Mouse (Mus musculus) erythroblast, adult 5-6 weeks (primary cell): ENCODE data around the gene Kcnab1. TPM values are rescaled to one million over a fixed set of nuclear protein-coding genes. Genes with fewer than 3 reads are reported as not detected.

ENCODE experiments used
- ATAC-seq: replicated peaks from 2 replicates; pipeline ENCODE4 v1.8.0; 2016; ENCODE audit warnings: moderate number of reproducible peaks, mild to moderate bottlenecking, moderate TSS enrichment, inconsistent platforms; ENCODE audit not compliant: poor library complexity, low FRiP score, severe bottlenecking
- total RNA-seq, 2 experiments: library from RNA; stranded (forward) in 1 of 2; stranded (reverse) in 1 of 2; fragments of 150-400 nt in 1 of 2; fragments of 200-764, 138-1000 nt in 1 of 2; gene quantifications; 2 replicates each; pipeline versions ENCODE4 v1.2.3 to v1.2.4; 2015 to 2017; ENCODE audit warnings: low replicate concordance in 2 of 2

Gene Kcnab1
- not detected in 2 replicates for total RNA-seq (2015; ENCODE audit: low replicate concordance)
- total RNA-seq (2017; ENCODE audit: low replicate concordance) = not detected in 2 replicates

GRCm38 (mm10) chr3:65108945-65109921 lies at the start of gene Kcnab1:
TSS of gene Kcnab1 (plus strand) at chr3:65109384.
- ATAC-seq = no peak

GRCm38 (mm10) chr3:65088295-65088694 lies 20.9 kb upstream of the Kcnab1 start:
- ATAC-seq = no peak

DNA sequence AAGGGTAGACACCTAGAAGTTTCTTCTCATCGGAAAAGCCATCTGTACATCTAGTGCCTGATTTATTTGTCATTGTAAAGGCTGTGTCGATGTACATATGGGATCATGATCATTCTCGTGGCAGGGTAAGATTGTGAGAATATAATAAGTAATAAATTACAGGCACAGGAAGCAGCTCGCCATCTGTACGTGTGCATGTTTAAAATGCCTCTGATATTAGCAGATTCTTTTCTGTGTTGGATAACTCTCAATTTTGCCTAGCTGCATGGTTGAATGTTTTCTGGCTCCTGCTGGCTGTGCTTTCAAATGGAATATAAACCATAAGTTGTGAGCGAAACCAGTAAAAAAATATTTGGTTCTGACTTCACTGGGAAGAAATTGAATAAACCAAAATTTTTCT lies 5.1 kb upstream of the Kcnab1 start:
- no peak for ATAC-seq

DNA sequence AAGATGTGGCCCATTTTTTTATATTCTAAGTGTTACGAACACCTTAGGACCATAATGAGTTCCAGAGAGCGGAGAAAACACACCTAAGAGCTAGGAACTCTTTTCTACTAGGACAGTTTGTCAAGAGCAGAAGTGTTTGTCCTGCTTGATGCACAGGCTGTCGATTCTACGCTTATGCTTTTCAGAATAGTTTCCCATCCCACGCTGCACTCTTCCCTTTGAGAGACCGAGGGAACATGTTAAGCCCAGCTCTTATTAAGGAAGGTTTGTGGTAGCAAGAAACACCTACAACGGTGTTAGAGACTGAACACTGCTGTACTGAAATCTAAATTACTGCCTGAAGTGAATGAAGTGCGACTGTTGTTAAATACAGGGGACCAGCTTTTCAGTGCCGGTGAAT lies 1.0 kb downstream of the Kcnab1 start:
- no peak for ATAC-seq

- ATAC-seq = no peak
Measured at GRCm38 (mm10) chr3:65111176-65111575, 2.0 kb downstream of the Kcnab1 start.

DNA sequence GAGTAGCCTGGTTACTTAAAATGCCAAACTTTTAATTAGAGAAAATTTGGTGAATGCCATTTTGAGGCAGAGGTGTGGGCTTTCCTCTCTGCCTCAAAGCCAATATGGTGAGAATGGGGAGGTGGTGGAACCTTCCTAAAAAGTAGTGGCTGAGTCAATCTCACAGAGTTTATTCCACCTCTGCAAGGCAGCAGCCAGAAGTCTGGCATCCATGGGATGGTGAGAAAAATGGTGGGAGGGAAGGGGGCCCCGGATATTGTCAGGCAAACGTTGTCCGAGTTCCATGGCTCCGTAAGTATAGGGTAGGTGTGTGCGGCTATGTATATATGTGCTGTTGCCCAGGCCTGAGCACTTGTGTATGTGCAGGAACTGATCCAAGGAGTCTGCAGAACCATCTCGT lies 6.0 kb downstream of the Kcnab1 start:
- no peak for ATAC-seq

DNA sequence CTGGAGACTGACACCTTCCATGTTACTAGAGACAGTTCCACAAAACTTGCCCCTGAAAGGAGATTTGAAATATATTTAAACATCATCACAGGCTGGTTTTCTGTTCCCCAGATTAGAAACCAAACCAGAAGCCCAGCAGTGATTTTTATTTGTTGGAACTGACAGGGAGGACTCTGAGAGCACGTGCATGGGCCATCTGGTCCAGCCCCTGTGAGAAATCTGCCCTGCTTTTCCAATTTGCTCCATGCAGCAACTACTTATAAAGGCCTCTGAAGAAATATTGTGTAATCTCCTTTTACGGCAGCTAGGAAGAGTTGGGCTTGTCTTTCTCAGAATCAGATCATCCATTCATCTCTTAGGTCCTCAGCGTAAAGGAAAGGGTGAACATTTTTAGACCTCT lies 7.8 kb downstream of the Kcnab1 start:
- ATAC-seq = no peak

GRCm38 (mm10) chr3:65117365-65117764 lies 8.2 kb downstream of the Kcnab1 start:
- no peak for ATAC-seq

- ATAC-seq = no peak
Measured at GRCm38 (mm10) chr3:65124975-65125374, 15.8 kb downstream of the Kcnab1 start.

DNA sequence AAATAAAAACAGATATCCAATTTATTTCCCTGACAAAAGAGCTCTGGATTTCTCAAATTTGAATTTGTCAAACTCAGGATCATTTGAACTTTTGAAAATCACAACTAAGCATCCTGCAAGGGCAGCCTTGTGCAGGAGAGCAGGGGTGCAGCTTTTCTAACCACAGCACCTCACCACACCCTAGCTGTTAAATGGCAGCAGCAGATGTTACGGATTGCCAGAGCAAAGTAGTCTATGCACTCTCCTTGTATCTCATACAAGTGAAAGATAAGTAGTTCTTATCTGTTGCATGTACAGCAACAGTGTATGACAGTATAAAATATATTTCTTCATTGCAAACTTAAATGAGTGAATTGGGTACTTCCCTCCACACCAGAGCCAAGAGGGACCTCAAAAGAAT lies 20.4 kb downstream of the Kcnab1 start:
- no peak for ATAC-seq

DNA sequence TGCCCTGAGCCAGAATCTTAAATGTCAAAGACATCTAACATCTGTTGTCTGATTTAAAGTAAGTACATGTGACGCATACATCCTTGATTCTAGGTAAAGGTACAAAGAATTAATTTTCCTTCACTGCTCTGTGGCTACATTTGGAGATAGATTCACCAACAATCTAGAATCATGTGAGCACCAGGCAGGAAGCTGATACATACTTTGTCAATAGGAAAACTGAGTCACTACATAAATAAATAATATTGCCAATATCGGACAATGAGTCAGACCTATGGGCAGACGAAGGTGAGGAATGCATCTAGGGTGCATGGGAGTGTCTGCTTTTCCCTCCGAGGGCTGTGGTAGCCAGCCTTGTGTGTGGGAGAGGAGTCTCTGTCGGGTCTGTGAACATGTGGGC lies 25.7 kb downstream of the Kcnab1 start:
- no peak for ATAC-seq

DNA sequence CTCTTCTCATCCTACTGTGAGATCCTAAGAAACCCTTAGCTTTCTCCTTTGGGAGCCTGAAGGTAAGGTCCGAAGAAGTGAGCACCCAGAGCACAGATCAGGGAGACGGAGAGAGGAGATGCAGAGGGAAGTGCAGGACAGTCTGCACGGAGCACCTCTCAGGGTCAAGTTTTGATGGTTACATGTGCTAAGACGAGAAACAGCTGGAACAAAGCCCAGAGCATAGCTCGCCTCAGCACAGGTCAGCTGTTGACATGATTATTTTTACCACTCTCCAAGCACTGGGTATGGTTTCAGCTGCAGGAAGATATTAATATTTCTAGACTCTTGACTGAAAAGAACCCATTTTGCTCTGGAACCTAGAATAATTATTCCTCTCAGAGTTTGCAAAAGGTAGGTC lies 27.7 kb downstream of the Kcnab1 start:
- ATAC-seq = no peak

DNA sequence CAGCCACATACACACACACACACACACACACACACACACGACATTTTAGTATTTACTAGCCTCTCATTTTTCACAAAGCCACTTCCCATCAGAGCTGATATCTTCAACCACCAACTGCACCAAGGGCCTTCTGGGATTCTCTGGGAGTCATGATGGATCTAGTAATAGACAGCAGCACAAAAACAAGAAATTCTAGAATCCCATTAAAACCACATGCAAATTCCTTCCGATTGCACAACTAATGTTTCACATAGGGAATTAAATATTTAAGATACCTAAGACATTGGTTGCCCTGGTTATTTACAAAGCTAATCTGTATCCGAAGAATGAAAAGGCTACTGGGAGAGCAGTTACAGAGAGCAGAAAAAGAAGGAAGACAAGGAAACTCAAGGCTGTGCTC lies 29.6 kb downstream of the Kcnab1 start:
- no peak for ATAC-seq

DNA sequence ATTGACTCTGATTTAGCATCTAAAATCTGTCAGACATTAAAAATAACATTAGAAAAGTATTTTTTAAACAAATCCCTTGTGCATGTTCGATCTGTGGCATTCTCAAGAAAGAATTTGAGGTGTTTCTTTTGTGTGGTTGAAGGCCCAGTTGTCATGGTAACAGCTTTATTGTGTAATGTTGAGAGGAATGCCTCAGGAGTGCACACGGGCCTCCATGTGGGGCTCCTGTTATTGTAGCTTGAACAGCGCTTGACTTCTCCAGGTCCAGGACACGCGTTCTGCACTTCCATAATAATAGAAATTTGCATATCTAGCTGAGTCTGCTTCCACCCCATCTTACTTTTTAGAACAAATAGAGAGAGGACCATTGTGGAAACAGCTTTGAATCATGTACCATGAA lies 36.0 kb downstream of the Kcnab1 start:
- ATAC-seq = no peak

- ATAC-seq = no peak
Measured at GRCm38 (mm10) chr3:65151808-65152207, 42.6 kb downstream of the Kcnab1 start.

GRCm38 (mm10) chr3:65172964-65173363 lies 63.8 kb downstream of the Kcnab1 start:
- ATAC-seq = no peak

DNA sequence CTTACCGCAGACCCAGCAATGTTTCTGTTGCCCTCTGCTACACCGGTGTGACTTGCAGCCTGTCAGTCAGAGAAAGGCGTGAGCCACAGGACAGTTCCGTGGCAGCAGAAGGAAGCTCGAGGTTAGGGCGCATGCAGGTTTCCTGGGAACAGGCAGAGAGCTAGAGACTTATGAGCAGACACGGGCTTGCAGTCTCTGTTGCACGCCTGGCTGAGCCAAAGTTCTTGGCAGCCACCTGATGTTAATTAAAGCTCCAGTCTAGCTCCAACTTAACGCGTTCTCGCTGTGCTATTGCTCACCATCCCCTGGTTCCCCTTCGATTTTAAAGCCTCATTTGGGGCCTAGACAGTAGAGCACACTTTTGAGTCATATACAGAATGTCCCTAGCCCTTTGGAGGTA lies 65.4 kb downstream of the Kcnab1 start:
- ATAC-seq = no peak

DNA sequence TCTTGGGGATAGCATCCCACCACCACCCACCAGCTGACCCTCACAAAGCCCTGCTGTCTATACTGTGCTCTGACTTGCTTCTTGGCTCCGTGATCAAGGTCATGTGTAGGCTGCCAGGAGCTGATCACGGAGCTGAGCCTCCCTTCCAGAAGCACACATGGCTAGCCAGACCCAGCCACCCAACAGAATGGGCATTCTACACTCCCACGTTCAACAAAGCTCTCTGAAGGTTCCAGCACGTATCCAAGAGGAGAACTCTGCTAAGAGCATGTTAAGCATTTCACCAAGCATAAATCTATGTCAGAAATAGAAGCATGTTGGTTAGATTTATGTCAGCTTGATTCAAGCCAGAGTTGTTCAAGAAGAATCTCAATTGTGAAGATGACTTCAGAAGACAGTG lies 66.6 kb downstream of the Kcnab1 start:
- ATAC-seq = no peak

GRCm38 (mm10) chr3:65176846-65177245 lies 67.7 kb downstream of the Kcnab1 start:
- no peak for ATAC-seq

DNA sequence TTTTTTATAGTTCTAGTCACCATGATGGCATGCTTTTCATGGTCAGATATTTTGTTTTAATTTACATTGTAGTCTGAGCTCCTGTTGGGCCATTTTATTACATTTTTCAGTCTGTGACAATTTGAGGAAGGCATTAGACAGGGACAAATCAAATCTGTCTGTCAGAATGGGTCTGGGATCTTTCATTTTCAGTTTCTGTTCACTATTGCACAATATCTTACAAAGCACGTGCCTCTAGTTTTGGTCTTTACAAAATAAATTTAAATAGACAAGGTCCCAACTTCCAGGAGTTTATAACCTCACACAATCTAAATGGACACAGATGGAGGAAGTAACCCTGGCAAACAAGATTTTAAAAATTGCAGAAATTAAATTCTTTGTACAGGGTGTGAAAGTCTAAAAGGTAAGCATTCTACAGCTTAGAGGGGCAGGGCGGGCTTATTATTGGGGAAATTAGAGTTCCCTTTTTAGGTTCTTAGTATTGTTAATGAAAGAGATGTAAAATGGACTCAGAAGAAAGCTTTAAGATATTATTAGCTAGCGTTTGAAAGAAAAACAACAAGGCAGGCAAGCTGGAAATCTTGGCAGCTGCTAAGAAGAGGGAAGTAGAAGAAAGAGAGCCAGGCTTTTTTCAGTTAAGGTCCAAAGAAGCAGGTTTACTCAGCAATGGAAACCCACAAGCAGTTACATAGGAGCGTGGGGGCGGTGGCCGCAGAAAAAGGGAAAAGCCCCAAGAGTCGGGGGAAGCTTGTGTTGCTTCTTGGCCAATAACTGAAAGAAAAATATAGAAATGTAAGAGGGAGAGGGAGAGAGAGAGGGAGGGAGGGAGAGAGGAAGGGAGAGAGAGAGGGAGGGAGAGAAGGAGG lies 78.9 kb downstream of the Kcnab1 start:
- ATAC-seq = no peak

- no peak for ATAC-seq
Measured at GRCm38 (mm10) chr3:65200611-65201010, 91.4 kb downstream of the Kcnab1 start.
